Mouse (Mus musculus) G1E (cell line): ENCODE measurements at regions not wholly inside any gene's neighbourhood (a gene's known extent, or its start where the extent isn't known, plus 50 kb on each side); places are given as distances from the start of the nearest gene placed in this dataset.

Experiments used
- CTCF ChIP-seq: IDR thresholded peaks from 2 replicates; pipeline ENCODE4 v1.5.1; 2012; ENCODE audit warnings: low read depth, low read length, inconsistent platforms, mixed read lengths
- GATA1 ChIP-seq: IDR thresholded peaks from 2 replicates; pipeline ENCODE4 v1.6.1; 2012; ENCODE audit warnings: borderline replicate concordance, low read length, inconsistent platforms, mixed read lengths
- POLR2AphosphoS5 ChIP-seq: IDR thresholded peaks from 2 replicates; pipeline ENCODE4 v1.6.1; 2012; ENCODE audit warnings: low read depth, low read length, inconsistent platforms; ENCODE audit not compliant: insufficient replicate concordance
- TAL1 ChIP-seq: conservative IDR thresholded peaks from 2 replicates; pipeline ENCODE4 v1.6.1; 2012; ENCODE audit warnings: low read depth, low read length, inconsistent platforms, mixed read lengths

GRCm38 (mm10) chr13:39441799-39442198 is 481.1 kb upstream of the Slc35b3 start:
- TF ChIP-seq CTCF (no peak), TAL1 (no peak), GATA1 (no peak), POLR2AphosphoS5 (no peak)
